Mouse (Mus musculus): ENCODE results near the gene Lrrc73. TPM values are rescaled to one million over a fixed set of nuclear protein-coding genes. Genes with fewer than 3 reads are reported as not detected.

The Lrrc73 gene
- total and polyA plus RNA-seq, 2 experiments from 2014 or later: 36.1 to 51.5 TPM

DNA sequence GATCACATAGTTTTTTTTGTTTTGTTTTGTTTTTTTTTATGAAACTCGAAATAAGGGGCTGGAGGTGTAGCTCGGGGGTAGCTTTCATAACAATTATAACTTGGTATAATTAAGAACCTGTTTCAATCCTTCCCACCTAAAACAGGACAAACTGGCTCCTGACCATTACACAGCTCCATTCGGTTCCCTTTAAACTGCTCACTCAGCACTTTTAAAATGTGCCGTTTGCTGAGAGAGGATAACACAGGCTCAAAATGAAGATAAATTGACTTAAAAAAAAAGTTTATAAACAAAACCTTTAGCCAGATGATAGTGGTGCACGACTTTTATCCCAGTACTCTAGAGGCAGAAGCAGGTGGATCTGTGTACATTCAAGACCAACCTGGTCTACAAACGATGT is 32.1 kb downstream of the Lrrc73 start:
- no peak overlapping the region for H3K27ac ChIP-seq (ENCODE audit: low read depth, low read length)
- no peaks in the 10 kb centered on the region for H3K27me3 ChIP-seq (ENCODE audit: insufficient read depth, low read length)
- H3K4me1 ChIP-seq (ENCODE audit: insufficient read depth): peaks cover 6% of the 10 kb centered on the region
- 70% methylated on average over 6 of the region's 6 CpGs for WGBS
- H3K9ac ChIP-seq: no peak overlapping the region
- no peak overlapping the region for H3K4me2 ChIP-seq (ENCODE audit: low read depth)
- no peak for ATAC-seq
- no peaks in the 10 kb centered on the region for H3K9me3 ChIP-seq (ENCODE audit: low read length)
- no peak for DNase-seq
- TF ChIP-seq CTCF (IDR thresholded peaks at IDR 0.05; ENCODE audit: low read depth): no peak
- no peak overlapping the region for H3K4me3 ChIP-seq (ENCODE audit: low read depth, low read length)
- H3K36me3 ChIP-seq (ENCODE audit: insufficient read depth): no peaks in the 10 kb centered on the region

GRCm38 (mm10) chr17:46287678-46288095 is 34.4 kb downstream of the Lrrc73 start:
- Histone ChIP-seq H3K27me3 (ENCODE audit: insufficient read depth, low read length) (no peaks in the 10 kb centered on the region), H3K9ac (no peak overlapping the region), H3K36me3 (ENCODE audit: insufficient read depth) (no peaks in the 10 kb centered on the region), H3K4me2 (ENCODE audit: low read depth) (no peak overlapping the region), H3K4me3 (ENCODE audit: low read depth, low read length) (no peak overlapping the region), H3K9me3 (ENCODE audit: low read length) (no peaks in the 10 kb centered on the region), H3K4me1 (ENCODE audit: insufficient read depth) (no peaks in the 10 kb centered on the region), H3K27ac (ENCODE audit: low read depth, low read length) (no peak overlapping the region)
- DNase-seq (no peak), ATAC-seq (no peak)
- 45% methylated on average over 11 of the region's 11 CpGs for WGBS
- TF ChIP-seq CTCF (IDR thresholded peaks at IDR 0.05; ENCODE audit: low read depth): no peak

GRCm38 (mm10) chr17:46296601-46297000 is 43.3 kb downstream of the Lrrc73 start:
- ATAC-seq (no peak), DNase-seq (no peak)
- Histone ChIP-seq H3K36me3 (ENCODE audit: insufficient read depth) (no peaks in the 10 kb centered on the region), H3K27me3 (ENCODE audit: insufficient read depth, low read length) (peaks cover 9% of the 10 kb centered on the region), H3K27ac (ENCODE audit: low read depth, low read length) (peak overlapping the region; percentile 86; the same call in 1 of the 2 replicates), H3K4me3 (ENCODE audit: low read depth, low read length) (peak overlapping the region; percentile 70; the same call in 1 of the 2 replicates), H3K4me1 (ENCODE audit: insufficient read depth) (no peaks in the 10 kb centered on the region), H3K4me2 (ENCODE audit: low read depth) (peak overlapping the region; percentile 91), H3K9ac (no peak overlapping the region), H3K9me3 (ENCODE audit: low read length) (no peaks in the 10 kb centered on the region)
- TF ChIP-seq CTCF (IDR thresholded peaks at IDR 0.05; ENCODE audit: low read depth): no peak
- WGBS: 45% methylated on average over 6 of the region's 6 CpGs

DNA sequence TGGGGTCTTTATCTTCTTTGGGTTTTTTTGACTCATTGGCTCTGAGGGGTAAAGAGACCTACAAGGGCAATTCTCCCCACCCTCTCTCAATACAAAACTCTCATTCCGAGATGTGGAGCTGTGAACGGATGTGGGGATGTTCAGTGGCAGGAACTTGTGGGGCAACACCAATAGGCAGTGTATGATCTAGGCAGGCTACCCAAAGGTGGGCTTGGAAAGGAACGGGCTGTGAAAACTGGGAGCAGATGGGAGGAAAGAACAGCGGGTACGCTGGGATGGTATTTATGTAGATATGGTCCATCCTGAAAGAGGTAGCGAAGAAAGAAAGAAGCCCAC is 43.7 kb downstream of the Lrrc73 start:
- ATAC-seq: no peak
- Histone ChIP-seq H3K4me1 (ENCODE audit: insufficient read depth) (no peaks in the 10 kb centered on the region), H3K4me3 (ENCODE audit: low read depth, low read length) (peak overlapping the region; percentile 70), H3K4me2 (ENCODE audit: low read depth) (peak overlapping the region; percentile 91), H3K9ac (peak overlapping the region; percentile 77), H3K36me3 (ENCODE audit: insufficient read depth) (peaks cover under 1% of the 10 kb centered on the region; the same call in 1 of the 2 replicates), H3K27me3 (ENCODE audit: insufficient read depth, low read length) (peaks cover 9% of the 10 kb centered on the region), H3K27ac (ENCODE audit: low read depth, low read length) (peak overlapping the region; percentile 86), H3K9me3 (ENCODE audit: low read length) (no peaks in the 10 kb centered on the region)
- 8% methylated on average over 6 of the region's 6 CpGs for WGBS
- TF ChIP-seq CTCF (IDR thresholded peaks at IDR 0.05; ENCODE audit: low read depth): no peak
- no peak for DNase-seq

DNA sequence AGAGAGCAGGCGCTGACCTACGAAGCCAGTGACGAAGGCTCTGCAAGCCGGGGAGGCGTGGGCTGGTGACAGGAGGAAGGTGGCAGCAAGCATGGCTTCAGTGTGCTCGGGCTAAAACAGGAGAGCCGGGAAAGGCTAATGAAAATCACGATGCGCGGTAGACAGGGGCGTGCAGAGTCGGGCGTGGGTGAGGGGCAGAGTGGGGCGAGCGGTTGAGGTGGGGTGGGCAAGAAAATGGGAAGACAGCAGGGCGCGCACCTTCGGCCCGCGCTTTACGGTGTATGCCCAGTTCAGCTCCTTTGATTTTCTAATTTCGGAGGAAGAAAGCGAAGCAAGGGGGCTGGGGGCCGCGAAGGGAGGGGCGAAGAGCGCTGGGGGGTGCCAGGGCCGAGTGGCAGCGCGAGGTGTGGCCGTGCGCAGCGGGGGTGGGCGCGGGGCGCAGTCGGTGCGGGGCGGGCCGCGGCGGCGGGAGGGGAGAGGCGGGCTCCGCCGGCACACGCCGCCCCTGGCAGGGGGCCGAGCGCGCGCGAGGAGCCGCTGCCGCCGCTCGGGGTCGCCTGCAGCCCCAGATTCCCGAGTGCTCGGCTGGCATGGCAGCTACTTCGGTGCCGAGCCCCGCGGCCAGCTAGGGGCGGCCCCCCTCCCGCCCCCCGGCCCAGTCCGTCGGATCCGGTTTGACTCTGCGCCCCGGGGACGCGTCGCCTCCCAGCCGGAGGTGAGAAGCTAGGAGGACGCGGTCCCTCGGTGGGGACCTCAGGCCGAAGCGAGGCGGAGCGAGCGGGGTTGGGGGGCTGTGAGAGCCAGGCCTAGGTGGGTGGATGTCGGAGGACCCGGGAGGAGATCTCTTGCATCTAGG is 44.3 kb downstream of the Lrrc73 start, which contains the start of gene Dlk2:
Gene Dlk2, plus strand, starts transcription at position 58 of the 856 bp plus-strand sequence.
- peak within 1 kb of the TSS; percentile 91 for H3K4me2 ChIP-seq (ENCODE audit: low read depth)
- peak; percentile 64 for ATAC-seq
- no peaks in the 10 kb centered on the region for H3K9me3 ChIP-seq (ENCODE audit: low read length)
- H3K4me1 ChIP-seq (ENCODE audit: insufficient read depth): no peaks in the 10 kb centered on the region
- H3K9ac ChIP-seq: peak within 1 kb of the TSS; percentile 77
- peak within 1 kb of the TSS; percentile 70 for H3K4me3 ChIP-seq (ENCODE audit: low read depth, low read length)
- 2% methylated on average over 53 of the region's 86 CpGs for WGBS
- H3K36me3 ChIP-seq (ENCODE audit: insufficient read depth): peaks cover 7% of the 10 kb centered on the region; the same call in 1 of the 2 replicates
- H3K27me3 ChIP-seq (ENCODE audit: insufficient read depth, low read length): peaks cover 9% of the 10 kb centered on the region
- H3K27ac ChIP-seq (ENCODE audit: low read depth, low read length): peak within 1 kb of the TSS; percentile 86
- no peak for TF ChIP-seq CTCF (IDR thresholded peaks at IDR 0.05; ENCODE audit: low read depth)
- DNase-seq: peak; percentile 74

GRCm38 (mm10) chr17:46298220-46298913 is 45.0 kb downstream of the Lrrc73 start:
- 4% methylated on average over 41 of the region's 48 CpGs for whole genome bisulfite sequencing
- H3K27me3 ChIP-seq (ENCODE audit: insufficient read depth, low read length): peaks cover 9% of the 10 kb centered on the region
- peak overlapping the region; percentile 70 for H3K4me3 ChIP-seq (ENCODE audit: low read depth, low read length)
- H3K4me1 ChIP-seq (ENCODE audit: insufficient read depth): no peaks in the 10 kb centered on the region
- DNase-seq (peak; percentile 89), ATAC-seq (peak; percentile 85)
- peak overlapping the region; percentile 86 for H3K27ac ChIP-seq (ENCODE audit: low read depth, low read length)
- peak; percentile 88 for TF ChIP-seq CTCF (IDR thresholded peaks at IDR 0.05; ENCODE audit: low read depth)
- H3K36me3 ChIP-seq (ENCODE audit: insufficient read depth): peaks cover 12% of the 10 kb centered on the region; the same call in 1 of the 2 replicates
- no peaks in the 10 kb centered on the region for H3K9me3 ChIP-seq (ENCODE audit: low read length)
- H3K4me2 ChIP-seq (ENCODE audit: low read depth): peak overlapping the region; percentile 91
- H3K9ac ChIP-seq: peak overlapping the region; percentile 77

GRCm38 (mm10) chr17:46301892-46302291 is 48.6 kb downstream of the Lrrc73 start:
- no peak overlapping the region for H3K4me3 ChIP-seq (ENCODE audit: low read depth, low read length)
- no peak overlapping the region for H3K9ac ChIP-seq
- DNase-seq (no peak), ATAC-seq (no peak)
- no peaks in the 10 kb centered on the region for H3K4me1 ChIP-seq (ENCODE audit: insufficient read depth)
- TF ChIP-seq CTCF (IDR thresholded peaks at IDR 0.05; ENCODE audit: low read depth): no peak
- no peaks in the 10 kb centered on the region for H3K27me3 ChIP-seq (ENCODE audit: insufficient read depth, low read length)
- H3K36me3 ChIP-seq (ENCODE audit: insufficient read depth): peaks cover 26% of the 10 kb centered on the region; the same call in 1 of the 2 replicates
- no peak overlapping the region for H3K27ac ChIP-seq (ENCODE audit: low read depth, low read length)
- H3K4me2 ChIP-seq (ENCODE audit: low read depth): no peak overlapping the region
- WGBS: 77% methylated on average over 12 of the region's 12 CpGs
- no peaks in the 10 kb centered on the region for H3K9me3 ChIP-seq (ENCODE audit: low read length)
